In the genomic region with DNA sequence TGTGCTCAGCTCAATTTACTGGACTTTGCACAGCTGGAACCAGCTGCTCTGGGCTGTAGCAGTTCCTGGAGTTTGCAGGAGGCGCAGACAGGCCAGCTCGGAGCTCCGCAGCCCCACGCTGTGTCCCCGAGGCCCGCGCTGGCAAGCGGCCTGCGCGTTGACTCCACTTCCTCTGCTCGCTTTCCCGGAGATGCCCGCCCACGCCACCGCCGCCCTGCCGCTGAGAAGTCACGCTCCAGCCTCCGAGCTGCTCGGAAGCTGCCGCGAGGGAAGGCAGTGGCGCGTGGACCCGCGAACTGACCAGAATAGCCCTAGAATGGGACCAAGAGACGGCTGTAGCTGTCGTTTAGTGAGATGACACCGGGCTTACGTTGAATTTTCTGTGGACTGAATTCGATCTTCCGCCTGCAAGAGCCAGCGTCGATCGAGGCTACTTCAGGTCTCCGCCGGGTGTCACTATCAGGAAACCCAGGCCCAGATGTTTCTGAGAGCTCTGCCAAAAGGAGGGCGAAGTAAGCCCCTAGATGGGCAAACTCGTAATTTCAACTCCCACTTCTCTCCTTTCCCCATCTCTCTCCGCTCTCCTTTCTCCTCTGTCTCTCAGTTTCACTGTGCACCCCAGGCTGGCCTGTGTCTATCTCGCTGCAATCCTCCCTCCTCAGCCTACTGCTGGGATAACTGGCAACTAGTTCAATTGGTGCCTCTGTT, we compare ENCODE assay signal across 8 mouse cellular contexts. TPM values are rescaled to one million over a fixed set of nuclear protein-coding genes. Genes with fewer than 3 reads are reported as not detected.
A peak's percentile ranks its signal among the peaks of the same experiment; 100 is the strongest.
DNase-seq lines count a peak whose midpoint lies in the region; ATAC-seq and TF ChIP-seq lines count a peak whose summit lies in the region.

No protein-coding gene starts in this region.

- 2% methylated on average over 41 of the region's 41 CpGs for WGBS in heart, embryonic 11.5 days (ENCODE audit: insufficient replicate concordance)
- 2% methylated on average over 41 of the region's 41 CpGs for WGBS in kidney, embryonic 16.5 days
- WGBS in liver, embryonic 11.5 days = 1% methylated on average over 41 of the region's 41 CpGs
- WGBS in stomach, embryonic 14.5 days = 1% methylated on average over 41 of the region's 41 CpGs

- no peaks in the 10 kb centered on the region for H3K9me3 ChIP-seq in heart, embryonic 11.5 days (replicated peaks; ENCODE audit: control insufficient read depth, low read length)
- no peaks in the 10 kb centered on the region for H3K9me3 ChIP-seq in kidney, embryonic 16.5 days (ENCODE audit: low read length)
- no peaks in the 10 kb centered on the region for H3K9me3 ChIP-seq in liver, embryonic 11.5 days (ENCODE audit: control insufficient read depth, low read length)
- no peaks in the 10 kb centered on the region for H3K9me3 ChIP-seq in stomach, embryonic 14.5 days (ENCODE audit: control insufficient read depth, low read depth, low read length)

- no peak for TF ChIP-seq CTCF in bone marrow macrophage, adult 2 months (IDR thresholded peaks at IDR 0.05; ENCODE audit: low read depth, low read length)

- ATAC-seq in erythroblast, adult 5-6 weeks (replicated peaks; ENCODE audit: low FRiP score, poor library complexity, severe bottlenecking) = peak; percentile 90
- peak; percentile 74 for ATAC-seq in heart, embryonic 11.5 days (replicated peaks; ENCODE audit: insufficient number of reproducible peaks, low FRiP score, low TSS enrichment)
- peak; percentile 96 for ATAC-seq in kidney, embryonic 16.5 days (ENCODE audit: low FRiP score, low TSS enrichment)
- peak; percentile 76 for ATAC-seq in liver, embryonic 11.5 days (replicated peaks; ENCODE audit: low FRiP score)
- peak; percentile 88 for ATAC-seq in stomach, embryonic 14.5 days (ENCODE audit: insufficient number of reproducible peaks, insufficient read depth, low FRiP score, low read depth)

- peaks cover 9% of the 10 kb centered on the region; the same call in 1 of the 2 replicates for H3K27me3 ChIP-seq in heart, embryonic 11.5 days (ENCODE audit: control insufficient read depth, insufficient read depth, low read length)
- H3K27me3 ChIP-seq in kidney, embryonic 16.5 days (ENCODE audit: insufficient read depth, low read length) = no peaks in the 10 kb centered on the region; the same call in 1 of the 2 replicates
- peaks cover 7% of the 10 kb centered on the region; the same call in 1 of the 2 replicates for H3K27me3 ChIP-seq in liver, embryonic 11.5 days (replicated peaks; ENCODE audit: control insufficient read depth, insufficient read depth, low read length)
- H3K27me3 ChIP-seq in myocyte (ENCODE audit: control insufficient read depth, insufficient read depth, insufficient read length) = no peaks in the 10 kb centered on the region
- H3K27me3 ChIP-seq in stomach, embryonic 14.5 days (ENCODE audit: control insufficient read depth, insufficient read depth, low read length) = no peaks in the 10 kb centered on the region

- H3K9ac ChIP-seq in heart, embryonic 11.5 days (ENCODE audit: low read depth, low read length) = peak overlapping the region; percentile 74
- H3K9ac ChIP-seq in kidney, embryonic 16.5 days (replicated peaks; ENCODE audit: low read length) = peak overlapping the region; percentile 72
- H3K9ac ChIP-seq in liver, embryonic 11.5 days (ENCODE audit: low read depth, low read length) = peak overlapping the region; percentile 72
- peak overlapping the region; percentile 22; the same call in 1 of the 2 replicates for H3K9ac ChIP-seq in stomach, embryonic 14.5 days (replicated peaks; ENCODE audit: low read depth, low read length)

- H3K4me3 ChIP-seq in bone marrow macrophage, adult 2 months (ENCODE audit: insufficient read depth, low read length) = peak overlapping the region; percentile 66
- peak overlapping the region; percentile 47 for H3K4me3 ChIP-seq in heart, embryonic 11.5 days (ENCODE audit: low read depth, low read length)
- H3K4me3 ChIP-seq in kidney, embryonic 16.5 days (ENCODE audit: low read length) = peak overlapping the region; percentile 54
- H3K4me3 ChIP-seq in liver, embryonic 11.5 days (ENCODE audit: low read depth, low read length) = peak overlapping the region; percentile 52
- no peak overlapping the region for H3K4me3 ChIP-seq in myocyte
- peak overlapping the region; percentile 39 for H3K4me3 ChIP-seq in stomach, embryonic 14.5 days (ENCODE audit: low read depth, low read length)

- H3K4me2 ChIP-seq in heart, embryonic 11.5 days = peak overlapping the region; percentile 79
- H3K4me2 ChIP-seq in kidney, embryonic 16.5 days (replicated peaks; ENCODE audit: low read depth, low read length) = peak overlapping the region; percentile 96
- peak overlapping the region; percentile 84 for H3K4me2 ChIP-seq in liver, embryonic 11.5 days
- H3K4me2 ChIP-seq in myocyte (ENCODE audit: low read depth) = peak overlapping the region; percentile 66
- peak overlapping the region; percentile 67 for H3K4me2 ChIP-seq in stomach, embryonic 14.5 days (replicated peaks; ENCODE audit: low read depth, low read length)

- no peaks in the 10 kb centered on the region for H3K79me2 ChIP-seq in myocyte (ENCODE audit: control insufficient read depth, insufficient read depth)

- H3ac ChIP-seq in myocyte (ENCODE audit: control insufficient read depth, insufficient read length) = no peak overlapping the region

- peaks cover 34% of the 10 kb centered on the region for H3K4me1 ChIP-seq in bone marrow macrophage, adult 2 months (ENCODE audit: control insufficient read depth, insufficient read depth, low read length)
- H3K4me1 ChIP-seq in heart, embryonic 11.5 days (ENCODE audit: control insufficient read depth, insufficient read depth, low read length) = peaks cover 8% of the 10 kb centered on the region; the same call in 1 of the 2 replicates
- peaks cover 19% of the 10 kb centered on the region for H3K4me1 ChIP-seq in kidney, embryonic 16.5 days (ENCODE audit: insufficient read depth, low read length)
- H3K4me1 ChIP-seq in liver, embryonic 11.5 days (replicated peaks; ENCODE audit: control insufficient read depth, insufficient read depth, low read length) = 0 out of 2 replicates have a peak, but pooled peaks cover 4% of the 10 kb centered on the region
- H3K4me1 ChIP-seq in stomach, embryonic 14.5 days (ENCODE audit: control insufficient read depth, insufficient read depth, low read length) = peaks cover 7% of the 10 kb centered on the region; the same call in 1 of the 2 replicates

- no peaks in the 10 kb centered on the region for H3K36me3 ChIP-seq in heart, embryonic 11.5 days (ENCODE audit: control insufficient read depth, insufficient read depth, low read length)
- H3K36me3 ChIP-seq in kidney, embryonic 16.5 days (ENCODE audit: insufficient read depth, low read length) = no peaks in the 10 kb centered on the region
- no peaks in the 10 kb centered on the region for H3K36me3 ChIP-seq in liver, embryonic 11.5 days (ENCODE audit: control insufficient read depth, insufficient read depth, low read length)
- no peaks in the 10 kb centered on the region for H3K36me3 ChIP-seq in myocyte (ENCODE audit: control insufficient read depth, insufficient read depth)
- H3K36me3 ChIP-seq in stomach, embryonic 14.5 days (ENCODE audit: control insufficient read depth, insufficient read depth, low read length) = no peaks in the 10 kb centered on the region

- DNase-seq in B cell, adult 2 months = peak; percentile 91 to 92
- peak; percentile 83 for DNase-seq in liver, embryonic 11.5 days (ENCODE audit: low spot score)

- peak overlapping the region; percentile 100 for H3K27ac ChIP-seq in bone marrow macrophage, adult 2 months (ENCODE audit: insufficient read depth, low read depth, low read length)
- 0 out of 2 replicates have a peak overlapping the region, but pooled peaks have one; percentile 35 for H3K27ac ChIP-seq in heart, embryonic 11.5 days (ENCODE audit: low read depth, low read length)
- peak overlapping the region; percentile 92 for H3K27ac ChIP-seq in kidney, embryonic 16.5 days (ENCODE audit: low read length)
- peak overlapping the region; percentile 65 for H3K27ac ChIP-seq in liver, embryonic 11.5 days (ENCODE audit: low read depth, low read length)
- H3K27ac ChIP-seq in stomach, embryonic 14.5 days (ENCODE audit: low read length) = peak overlapping the region; percentile 92

- TF ChIP-seq POLR2A in bone marrow macrophage, adult 2 months (IDR thresholded peaks at IDR 0.05; ENCODE audit: borderline replicate concordance, low read depth, low read length) = peak; percentile 47; the same call in 1 of the 2 replicates
- no peak for TF ChIP-seq POLR2A in myocyte (IDR thresholded peaks at IDR 0.05; ENCODE audit: insufficient read length, low read depth)

TF ChIP-seq in myocyte, 11 proteins besides CTCF, POLR2A, EP300 and RAD21:
- TF ChIP-seq CEBPB (IDR thresholded peaks at IDR 0.05; ENCODE audit: insufficient read depth, poor library complexity, severe bottlenecking) = no peak
- no peak for TF ChIP-seq TCF12 (IDR thresholded peaks at IDR 0.05; ENCODE audit: insufficient read depth, poor library complexity, severe bottlenecking)
- no peak for TF ChIP-seq POLR2AphosphoS2 (IDR thresholded peaks at IDR 0.05; ENCODE audit: insufficient read length, low read depth)
- no peak for TF ChIP-seq TCF3 (IDR thresholded peaks at IDR 0.05; ENCODE audit: insufficient read length, low read depth)
- TF ChIP-seq MYOD1 (IDR thresholded peaks at IDR 0.05; ENCODE audit: control insufficient read depth in 1 of 3, insufficient read length in 2 of 3, low read depth in 2 of 3) = peak in 2 of 3 experiments; percentile 36 to 44
- TF ChIP-seq E2F4 (IDR thresholded peaks at IDR 0.05; ENCODE audit: insufficient read depth) = no peak
- TF ChIP-seq MYOG (IDR thresholded peaks at IDR 0.05; ENCODE audit: control insufficient read depth in 1 of 3, insufficient read depth in 1 of 3, insufficient read length in 2 of 3, low read depth in 2 of 3) = peak in 1 of 3 experiments; percentile 24

RNA-seq across cellular contexts. Expression of a gene that starts 27.1 kb away (rescaled TPM):
- polyA plus RNA-seq in bone marrow macrophage, adult 2 months (2012; ENCODE audit: insufficient read depth, insufficient read length, missing spikeins) = 108 and 127 TPM in 2 replicates
- total RNA-seq in erythroblast, adult 5-6 weeks (2015; ENCODE audit: low replicate concordance) = 84.9 and 102 TPM in 2 replicates
- total RNA-seq in erythroblast, adult 5-6 weeks (2017; ENCODE audit: low replicate concordance) = 85.2 and 101 TPM in 2 replicates
- 65.1 and 69.8 TPM in 2 replicates for polyA plus RNA-seq in heart, embryonic 11.5 days (2014; fragmentation: Nextera tagmentation; extraction: Ambion mirVana)
- 104 TPM in 2 replicates for polyA plus RNA-seq in kidney, embryonic 16.5 days (2015; fragmentation: Nextera tagmentation; extraction: Ambion mirVana)
- 80.0 and 83.0 TPM in 2 replicates for polyA plus RNA-seq in liver, embryonic 11.5 days (2014; fragmentation: Nextera tagmentation; extraction: Ambion mirVana)
- polyA plus RNA-seq in myocyte (2012; fragmentation: generic; extraction: Trizol) = 33.5 TPM
- 108 and 135 TPM in 2 replicates for polyA plus RNA-seq in stomach, embryonic 14.5 days (2014; fragmentation: Nextera tagmentation; extraction: Ambion mirVana)

Comparison
In these comparisons a context has a peak if more than half of its experiments do, and no peak if none do; other contexts are left out.
1. H3K27ac ChIP-seq: peak in every context shown above with its lines; median percentile 100 in bone marrow macrophage, adult 2 months; 92 in kidney, embryonic 16.5 days; 92 in stomach, embryonic 14.5 days; 65 in liver, embryonic 11.5 days; 35 in heart, embryonic 11.5 days.
2. H3K9ac ChIP-seq: peak in every context shown above with its lines; median percentile 74 in heart, embryonic 11.5 days; 72 in kidney, embryonic 16.5 days; 72 in liver, embryonic 11.5 days; 22 in stomach, embryonic 14.5 days.